Mouse (Mus musculus) adrenal gland, postnatal 4 days (tissue): ENCODE measurements around the gene Vdr. TPM values are rescaled to one million over a fixed set of nuclear protein-coding genes. Genes with fewer than 3 reads are reported as not detected.

Source experiments
- DNase-seq, 2 experiments: peaks; one replicate each; pipeline ENCODE4 v3.0.0; 2021 to 2022; ENCODE audit warnings: low spot score in 2 of 2, mixed read lengths in 2 of 2
- total RNA-seq, 2 experiments: library from RNA; stranded (reverse); gene quantifications; 2 replicates each; pipeline ENCODE4 v1.2.3; 2021

The Vdr gene
- total RNA-seq, 2 experiments from 2014 or later: 3.8 to 13.3 TPM

GRCm38 (mm10) chr15:97831242-97831986 is 79.0 kb downstream of the Vdr start:
- no peak for DNase-seq

GRCm38 (mm10) chr15:97830788-97831241 is 79.6 kb downstream of the Vdr start:
- DNase-seq: no peak

GRCm38 (mm10) chr15:97830253-97830787 is 80.1 kb downstream of the Vdr start:
- no peak for DNase-seq

GRCm38 (mm10) chr15:97829432-97829831 is 81.0 kb downstream of the Vdr start:
- DNase-seq: no peak

GRCm38 (mm10) chr15:97828901-97829338 is 81.5 kb downstream of the Vdr start:
- DNase-seq: no peak

- DNase-seq: no peak
Measured at GRCm38 (mm10) chr15:97828221-97828842, 82.1 kb downstream of the Vdr start.

GRCm38 (mm10) chr15:97827401-97827800 is 83.0 kb downstream of the Vdr start:
- DNase-seq: no peak

GRCm38 (mm10) chr15:97826588-97827261 is 83.7 kb downstream of the Vdr start:
- DNase-seq: no peak

GRCm38 (mm10) chr15:97825941-97826587 is 84.4 kb downstream of the Vdr start:
- no peak for DNase-seq

- DNase-seq: peak; percentile 74 to 83
Measured at GRCm38 (mm10) chr15:97825071-97825940, 85.1 kb downstream of the Vdr start.

- no peak for DNase-seq
Measured at GRCm38 (mm10) chr15:97824042-97824441, 86.4 kb downstream of the Vdr start.

- DNase-seq: no peak
Measured at GRCm38 (mm10) chr15:97823479-97823878, 87.0 kb downstream of the Vdr start.

- no peak for DNase-seq
Measured at GRCm38 (mm10) chr15:97822545-97823228, 87.7 kb downstream of the Vdr start.

- no peak for DNase-seq
Measured at GRCm38 (mm10) chr15:97821983-97822363, 88.5 kb downstream of the Vdr start.

- no peak for DNase-seq
Measured at GRCm38 (mm10) chr15:97821321-97821982, 89.0 kb downstream of the Vdr start.

- no peak for DNase-seq
Measured at GRCm38 (mm10) chr15:97819937-97820336, 90.5 kb downstream of the Vdr start.

- no peak for DNase-seq
Measured at GRCm38 (mm10) chr15:97816199-97816994, 94.0 kb downstream of the Vdr start.

- no peak for DNase-seq
Measured at GRCm38 (mm10) chr15:97815254-97815653, 95.2 kb downstream of the Vdr start.
